Comparison of ENCODE assay signal across 1 mouse cellular context in the genomic region with DNA sequence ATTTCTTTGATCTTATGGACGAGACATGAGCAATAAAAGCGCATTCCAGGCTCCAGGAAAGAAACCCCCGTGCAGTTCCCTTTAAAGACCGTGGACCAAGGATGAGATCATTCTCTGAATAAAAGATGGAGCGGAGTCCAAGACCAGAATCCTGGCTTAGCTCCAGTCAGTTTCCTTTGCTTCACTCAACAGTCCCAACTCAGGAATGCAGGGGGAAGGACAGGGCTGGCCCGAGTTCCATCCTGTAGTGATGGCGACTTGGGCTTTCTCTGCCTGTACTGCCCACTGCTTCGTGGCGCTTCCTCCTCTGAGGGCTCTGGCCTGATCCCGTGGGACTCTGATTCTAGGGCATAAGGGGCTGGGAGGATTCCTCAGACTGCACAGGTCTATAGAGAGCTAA.
TF ChIP-seq lines count a peak whose summit lies in the region.

No protein-coding gene starts in this region.

TF ChIP-seq in myocyte, 11 proteins besides CTCF, POLR2A, EP300 and RAD21 (continued from another document):
- TF ChIP-seq MAX (IDR thresholded peaks at IDR 0.05; ENCODE audit: low read depth) = no peak
- no peak for TF ChIP-seq MYOG (IDR thresholded peaks at IDR 0.05; ENCODE audit: control insufficient read depth in 1 of 3, insufficient read depth in 1 of 3, insufficient read length in 2 of 3, low read depth in 2 of 3)
- no peak for TF ChIP-seq POLR2AphosphoS2 (IDR thresholded peaks at IDR 0.05; ENCODE audit: insufficient read length, low read depth)
- no peak for TF ChIP-seq MYOD1 (IDR thresholded peaks at IDR 0.05; ENCODE audit: control insufficient read depth in 1 of 3, insufficient read length in 2 of 3, low read depth in 2 of 3)
- no peak for TF ChIP-seq TCF12 (IDR thresholded peaks at IDR 0.05; ENCODE audit: insufficient read depth, poor library complexity, severe bottlenecking)
TF ChIP-seq in myocyte: peak in this region for 0.
